Mouse (Mus musculus) forebrain, embryonic 14.5 days (tissue): ENCODE results near the gene Far2. TPM values are rescaled to one million over a fixed set of nuclear protein-coding genes. Genes with fewer than 3 reads are reported as not detected.

Experiments
- ATAC-seq: fragments of 200-750 bp; cut with Nextera tagmentation; 2 replicates; pipeline ENCODE4 v1.8.0; 2017; ENCODE audit warnings: mild to moderate bottlenecking, moderate library complexity
- DNase-seq: peaks from one replicate; pipeline ENCODE4 v3.0.0-alpha.2; 2015; ENCODE audit warnings: low spot score
- H3K27ac ChIP-seq: fragments of 300-500 bp; sonication (generic); 2 replicates; pipeline ENCODE4 v1.5.1; 2014; ENCODE audit warnings: low read depth, mild to moderate bottlenecking, control low read depth, low read length, moderate library complexity
- H3K27me3 ChIP-seq: fragments of 300-500 bp; sonication (generic); replicated peaks from 2 replicates; pipeline ENCODE4 v1.6.1; 2014; ENCODE audit warnings: low read length, control low read depth, mixed read lengths; ENCODE audit not compliant: control insufficient read depth, insufficient read depth
- H3K36me3 ChIP-seq: fragments of 300-500 bp; sonication (generic); 2 replicates; pipeline ENCODE4 v1.6.1; 2014; ENCODE audit warnings: low read length, control low read depth; ENCODE audit not compliant: control insufficient read depth, insufficient read depth
- H3K4me1 ChIP-seq: fragments of 300-500 bp; sonication (generic); 2 replicates; pipeline ENCODE4 v1.6.1; 2014; ENCODE audit warnings: antibody characterized with exemption, low read length, control low read depth; ENCODE audit not compliant: control insufficient read depth, insufficient read depth
- H3K4me2 ChIP-seq: fragments of 300-500 bp; sonication (generic); 2 replicates; pipeline ENCODE4 v1.6.1; 2014; ENCODE audit warnings: mild to moderate bottlenecking, control low read depth, low read length
- H3K4me3 ChIP-seq: fragments of 300-500 bp; sonication (generic); 2 replicates; pipeline ENCODE4 v1.5.1; 2014; ENCODE audit warnings: low read depth, low read length, control low read depth
- H3K9ac ChIP-seq: fragments of 300-500 bp; sonication (generic); 2 replicates; pipeline ENCODE4 v1.6.1; 2014; ENCODE audit warnings: mild to moderate bottlenecking, low read length, control low read depth, moderate library complexity
- H3K9me3 ChIP-seq: fragments of 300-500 bp; sonication (generic); replicated peaks from 2 replicates; pipeline ENCODE4 v1.6.1; 2016; ENCODE audit warnings: low read length, control low read depth, mixed read lengths; ENCODE audit not compliant: control insufficient read depth
- WGBS: fragments of 180-500 bp; shearing (Covaris S2); extraction: QIAGEN DNeasy Blood & Tissue Kit; methylation state at CpG from one replicate; pipeline ENCODE4 v1.1.7; 2014; 5-methylcytosine and 5-hydroxymethylcytosine counted together
- polyA plus RNA-seq: library from polyadenylated mRNA; unstranded; fragments of >200 nt; fragmentation: Nextera tagmentation; extraction: Ambion mirVana; gene quantifications from 2 replicates; pipeline ENCODE4 v1.2.1, GENCODE M21; 2014

Far2 gene
- polyA plus RNA-seq, 1 experiment from 2014 or later, result 8.6 TPM

GRCm38 (mm10) chr6:148222686-148223085 is 175.6 kb downstream of the Far2 start:
- no peak overlapping the region for H3K4me3 ChIP-seq
- H3K4me1 ChIP-seq, result no peaks in the 10 kb centered on the region
- H3K9ac ChIP-seq, result no peak overlapping the region
- H3K4me2 ChIP-seq, result no peak overlapping the region
- H3K9me3 ChIP-seq, result no peaks in the 10 kb centered on the region
- 78% methylated on average over 2 of the region's 2 CpGs for WGBS
- ATAC-seq (no peak), DNase-seq (no peak)
- H3K27me3 ChIP-seq, result no peaks in the 10 kb centered on the region
- no peaks in the 10 kb centered on the region for H3K36me3 ChIP-seq
- H3K27ac ChIP-seq, result no peak overlapping the region

- no peak overlapping the region for H3K4me3 ChIP-seq
- no peaks in the 10 kb centered on the region for H3K9me3 ChIP-seq
- no peaks in the 10 kb centered on the region for H3K36me3 ChIP-seq
- DNase-seq, result no peak
- no peak for ATAC-seq
- H3K9ac ChIP-seq, result no peak overlapping the region
- no peaks in the 10 kb centered on the region for H3K27me3 ChIP-seq
- 57% methylated on average over 3 of the region's 3 CpGs for WGBS
- H3K4me1 ChIP-seq, result no peaks in the 10 kb centered on the region
- no peak overlapping the region for H3K4me2 ChIP-seq
- no peak overlapping the region for H3K27ac ChIP-seq
Observed at GRCm38 (mm10) chr6:148227542-148227941, 180.5 kb downstream of the Far2 start.

Other genes with a start within 250 kb of the Far2 start
- 201 and 206 TPM in 2 replicates for gene Ergic2, start 165.1 kb downstream of the Far2 start, polyA plus RNA-seq